9 mouse cellular contexts compared by ENCODE assay signal in genomic region chr8:105605491-105606188, GRCm38 (mm10). TPM values are rescaled to one million over a fixed set of nuclear protein-coding genes. Genes with fewer than 3 reads are reported as not detected.
A peak's percentile ranks its signal among the peaks of the same experiment; 100 is the strongest.
DNase-seq lines count a peak whose midpoint lies in the region; ATAC-seq lines count a peak whose summit lies in the region.
"Had no signal": no experiment of that assay in that cellular context is flagged by ENCODE, and none has a peak within 500 bp of the region (broad histone marks: within the 10 kb centered on the region; RNA-seq: fewer than 3 reads in every experiment).

No protein-coding gene starts in this region.

- H3K36me3 ChIP-seq in kidney, embryonic 14.5 days (ENCODE audit: control insufficient read depth, insufficient read depth, low read length): no peaks in the 10 kb centered on the region

- H3K4me1 ChIP-seq in kidney, embryonic 14.5 days (ENCODE audit: control insufficient read depth, insufficient read depth, low read length): peaks cover 18% of the 10 kb centered on the region

- ATAC-seq in kidney, embryonic 14.5 days (ENCODE audit: low FRiP score, low TSS enrichment): peak; percentile 41

- no peaks in the 10 kb centered on the region for H3K27me3 ChIP-seq in kidney, embryonic 14.5 days (ENCODE audit: control insufficient read depth, insufficient read depth, low read length)

- no peaks in the 10 kb centered on the region for H3K9me3 ChIP-seq in kidney, embryonic 14.5 days (ENCODE audit: control insufficient read depth, low read length)

- intact Hi-C loops in left cerebral cortex, postnatal 14 days (cut with DNase I): loop anchor here (2.0 kb wide), 1 partner anchor 39 kb away; the partner anchor contains the start of gene Atp6v0d1

- peak overlapping the region; percentile 88 for H3K27ac ChIP-seq in kidney, embryonic 14.5 days (ENCODE audit: low read depth, low read length)

- H3K9ac ChIP-seq in kidney, embryonic 14.5 days (ENCODE audit: low read depth, low read length): peak overlapping the region; percentile 86

- WGBS in kidney, embryonic 14.5 days: 1% methylated on average over 33 of the region's 39 CpGs

- peak overlapping the region; percentile 58 for H3K4me2 ChIP-seq in kidney, embryonic 14.5 days (replicated peaks; ENCODE audit: low read depth, low read length)

- peak; percentile 47 to 56 for DNase-seq in B cell, adult 2 months
- DNase-seq in MEL-GATA-1-ER (ENCODE audit: extremely low read depth, low read depth): peak; percentile 18
- peak; percentile 69 to 72 for DNase-seq in cerebellum, postnatal 25 days
- DNase-seq in heart, adult 9 months (ENCODE audit: low spot score in 2 of 2): peak; percentile 43 to 55
- DNase-seq in lung, postnatal 10 days: peak; percentile 61
- peak; percentile 49 for DNase-seq in spleen, adult 12 weeks (ENCODE audit: low spot score)
- no peak for DNase-seq in left cerebral cortex, postnatal 14 days (ENCODE audit: low spot score in 2 of 2)

- peak overlapping the region; percentile 73 for H3K4me3 ChIP-seq in kidney, embryonic 14.5 days (ENCODE audit: low read length)

RNA-seq across cellular contexts. Expression of gene Ripor1, which starts 0.6 kb away (rescaled TPM):
- 17.3 and 28.4 TPM in 2 replicates for polyA plus RNA-seq in kidney, embryonic 14.5 days (2014; fragmentation: Nextera tagmentation; extraction: Ambion mirVana)
- total RNA-seq in left cerebral cortex, postnatal 14 days (2021): 10 to 100 TPM; 81.0 to 81.3 TPM

RNA-seq across cellular contexts. Expression of gene Ctcf, which starts 30.7 kb away (rescaled TPM):
- 73.0 and 139 TPM in 2 replicates for polyA plus RNA-seq in kidney, embryonic 14.5 days (2014; fragmentation: Nextera tagmentation; extraction: Ambion mirVana)
- total RNA-seq in left cerebral cortex, postnatal 14 days (2021): 10 to 100 TPM; 57.5 to 58.9 TPM

RNA-seq across cellular contexts. Expression of gene Agrp, which starts 31.6 kb away (rescaled TPM):
- polyA plus RNA-seq in kidney, embryonic 14.5 days (2014; fragmentation: Nextera tagmentation; extraction: Ambion mirVana): 1.3 and 1.4 TPM in 2 replicates
- total RNA-seq in left cerebral cortex, postnatal 14 days (2021): under 1 TPM in 1 of 2 experiments, not detected in 1; 0.51 TPM
- total RNA-seq: gastrocnemius, adult 8-10 months had no signal

RNA-seq across cellular contexts. Expression of gene Atp6v0d1, which starts 39.8 kb away (rescaled TPM):
- polyA plus RNA-seq in kidney, embryonic 14.5 days (2014; fragmentation: Nextera tagmentation; extraction: Ambion mirVana): 73.9 and 90.1 TPM in 2 replicates
- 100 to 1,000 TPM; 347 to 370 TPM for total RNA-seq in left cerebral cortex, postnatal 14 days (2021)

Comparison
In these comparisons a context has a peak if more than half of its experiments do, and no peak if none do; other contexts are left out.
1. DNase-seq: peak in B cell, adult 2 months (2 of 2), MEL-GATA-1-ER (single experiment), cerebellum, postnatal 25 days (2 of 2), heart, adult 9 months (2 of 2), lung, postnatal 10 days (single experiment) and spleen, adult 12 weeks (single experiment); none in left cerebral cortex, postnatal 14 days (0 of 2).